Mouse (Mus musculus) heart, adult 2 months (tissue): ENCODE data around the gene Fnbp1.

Experiments
- CTCF ChIP-seq: fragments of 200-600 bp; IDR thresholded peaks from 2 replicates; pipeline ENCODE4 v1.8.1; 2022; ENCODE audit warnings: antibody characterized with exemption, mild to moderate bottlenecking, moderate library complexity
- EP300 ChIP-seq: fragments of 200-500 bp; IDR thresholded peaks from 2 replicates; pipeline ENCODE4 v1.6.1; 2011; ENCODE audit warnings: low read depth, low read length, control low read depth; ENCODE audit not compliant: insufficient read depth
- POLR2A ChIP-seq: fragments of 200-500 bp; IDR thresholded peaks from 2 replicates; pipeline ENCODE4 v1.6.1; 2011; ENCODE audit warnings: mild to moderate bottlenecking, low read depth, low read length, control low read depth; ENCODE audit not compliant: insufficient read depth

- TF ChIP-seq POLR2A (no peak), CTCF (no peak), EP300 (no peak)
These were observed 18.3 kb downstream of the Fnbp1 start for GRCm38 (mm10) chr2:31123493-31123892.
